Mouse (Mus musculus) spleen, embryonic (tissue): ENCODE results near the gene Cklf.
"Not testable (repeated sequence)": the region's sequence is repeated elsewhere in the genome, so short reads cannot be mapped to it uniquely, and the experiment has no call there.

Experiments used
- CTCF ChIA-PET: fragments of 350-600 bp; sonication (Branson Sonifier 250); formaldehyde crosslinking; loops from one replicate; lab custom pipeline; 2022; lab: Charles Lee

Gene Cklf

DNA sequence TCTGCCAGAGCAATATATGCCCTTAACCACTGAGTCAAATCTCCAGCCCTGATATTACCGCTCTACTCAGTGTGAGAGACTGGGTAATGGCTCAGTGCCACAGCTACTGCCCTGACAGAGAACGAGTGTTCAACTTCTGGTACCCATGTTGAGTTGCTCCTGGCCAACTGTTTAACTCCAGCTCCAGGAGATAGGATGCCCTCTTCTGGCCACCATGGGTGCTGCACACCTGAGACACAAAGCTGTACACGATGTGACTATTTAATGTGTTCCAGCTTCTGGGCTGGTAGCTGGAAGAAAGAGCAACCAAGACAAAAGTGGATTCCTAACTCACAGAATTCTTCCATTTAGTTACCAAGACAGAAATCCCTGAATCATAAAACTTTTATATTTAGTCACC lies 2.4 kb downstream of the Cklf start:
- CTCF ChIA-PET = no interaction called here

DNA sequence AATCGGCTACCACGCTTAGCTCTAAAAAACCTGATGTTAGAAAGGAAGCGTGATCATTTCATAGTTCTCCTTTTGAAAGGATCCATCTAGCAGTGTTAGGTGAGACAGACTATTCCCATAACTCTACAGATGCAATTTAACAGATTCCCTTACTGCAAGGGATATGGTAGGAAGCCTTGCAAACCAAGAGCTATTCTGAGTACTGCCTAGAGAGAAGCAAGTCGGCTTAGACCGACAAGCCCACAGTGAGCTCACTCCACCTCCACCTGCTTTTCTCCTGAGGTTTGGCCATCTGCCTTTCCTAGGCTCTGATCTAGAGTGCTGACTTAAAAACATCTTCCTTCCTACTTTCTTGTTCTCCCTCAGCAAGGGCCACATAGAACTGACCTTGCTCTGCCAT lies 11.1 kb downstream of the Cklf start:
- CTCF ChIA-PET = not testable (repeated sequence)

DNA sequence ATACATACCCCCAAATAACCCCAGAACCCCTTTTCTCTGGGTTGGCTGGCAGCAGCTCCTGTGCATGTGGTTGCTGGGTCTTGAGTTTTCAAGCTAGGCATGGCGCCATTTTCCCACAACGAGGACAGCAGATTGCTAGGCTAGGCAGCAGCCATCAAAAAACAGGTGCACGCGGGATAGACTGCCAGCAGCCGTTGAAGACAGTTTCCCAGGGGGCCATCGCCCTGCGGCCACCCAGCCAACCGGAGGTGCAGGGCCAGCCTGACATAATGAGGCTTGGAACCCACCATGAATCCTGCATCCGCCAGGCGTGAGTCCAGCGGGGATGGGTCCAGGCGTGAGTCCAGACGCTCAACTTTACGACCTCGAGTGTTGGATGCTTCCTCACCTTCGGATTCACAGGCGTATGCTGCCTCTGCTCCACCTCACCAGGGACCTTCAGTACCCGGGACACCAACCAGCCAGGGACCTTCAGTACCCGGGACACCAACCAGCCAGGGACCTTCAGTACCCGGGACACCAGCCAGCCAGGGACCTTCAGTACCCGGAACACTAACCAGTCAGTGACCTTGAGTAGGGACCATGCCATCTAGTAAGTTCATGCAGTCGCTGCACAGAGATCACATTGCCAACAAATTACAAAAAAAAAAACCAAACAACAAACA lies 13.7 kb downstream of the Cklf start:
- CTCF ChIA-PET = not testable (repeated sequence)

DNA sequence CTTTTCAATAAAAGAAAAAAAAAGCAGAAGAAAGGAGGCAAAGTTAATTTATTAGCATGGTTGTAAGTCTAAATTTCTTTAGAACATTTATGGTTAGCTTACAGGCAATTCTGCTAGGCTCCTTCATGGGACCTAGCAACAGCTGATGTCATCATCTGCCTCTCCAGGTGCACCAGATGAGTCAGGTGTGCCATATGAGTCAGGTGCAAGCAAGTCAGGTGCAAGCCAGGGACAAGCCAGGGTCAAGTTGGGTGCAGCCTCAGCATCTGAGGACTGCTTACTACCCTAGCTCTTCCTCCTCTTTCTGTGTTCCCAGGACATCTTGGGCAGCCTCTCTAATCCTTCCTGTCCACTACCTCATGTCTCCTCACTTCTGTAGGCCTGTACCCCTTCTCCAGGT lies 17.7 kb downstream of the Cklf start:
- CTCF ChIA-PET = no interaction called here

DNA sequence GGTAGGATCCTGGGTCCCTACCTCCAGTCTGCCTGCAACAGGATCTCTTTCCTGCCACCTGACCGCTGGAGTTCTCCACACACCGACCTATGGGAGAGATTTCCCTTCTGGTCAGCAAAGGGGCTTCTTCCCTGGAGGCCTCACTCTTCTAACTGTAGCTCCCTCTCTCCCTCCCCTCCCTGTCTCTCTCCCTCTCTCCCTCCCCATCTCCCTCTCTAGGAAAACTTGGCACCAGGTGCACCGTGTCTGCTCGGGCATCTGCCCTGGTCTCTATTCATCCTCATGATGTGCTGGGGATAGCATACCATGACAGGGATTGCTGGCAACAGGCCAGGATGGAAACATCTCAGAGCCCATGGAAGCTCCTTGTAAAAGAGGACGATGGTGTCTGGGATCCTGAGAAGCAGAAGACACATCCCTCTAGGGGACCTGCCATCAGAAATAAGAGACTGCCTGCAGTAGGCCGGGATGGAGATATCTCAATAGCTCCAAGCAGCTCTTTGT lies 18.3 kb downstream of the Cklf start:
- CTCF ChIA-PET = no interaction called here

DNA sequence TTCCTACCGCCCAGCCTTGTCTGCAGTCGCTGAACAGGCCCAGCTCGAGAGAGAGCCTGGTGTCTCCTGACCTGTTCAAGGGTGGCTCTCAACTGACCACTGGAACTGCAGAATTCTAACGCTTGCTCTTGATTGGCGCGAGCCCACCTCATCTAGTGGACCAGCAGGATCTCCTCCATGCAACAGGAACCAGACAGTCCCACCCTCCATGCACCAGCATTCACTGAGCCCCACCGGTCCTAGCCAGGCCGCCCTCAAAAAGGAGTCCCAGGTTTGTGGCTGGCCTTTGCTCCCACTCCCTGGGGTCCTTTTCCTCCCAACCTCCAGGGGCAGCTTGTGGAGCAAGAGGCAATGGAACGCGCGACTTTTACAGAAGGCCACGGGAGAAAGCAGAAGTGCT lies 42.4 kb downstream of the Cklf start, which contains the start of gene Cmtm2a:
Gene Cmtm2a, minus strand, starts transcription at position 101 of the 400 bp plus-strand sequence.
- CTCF ChIA-PET = not testable (repeated sequence)

DNA sequence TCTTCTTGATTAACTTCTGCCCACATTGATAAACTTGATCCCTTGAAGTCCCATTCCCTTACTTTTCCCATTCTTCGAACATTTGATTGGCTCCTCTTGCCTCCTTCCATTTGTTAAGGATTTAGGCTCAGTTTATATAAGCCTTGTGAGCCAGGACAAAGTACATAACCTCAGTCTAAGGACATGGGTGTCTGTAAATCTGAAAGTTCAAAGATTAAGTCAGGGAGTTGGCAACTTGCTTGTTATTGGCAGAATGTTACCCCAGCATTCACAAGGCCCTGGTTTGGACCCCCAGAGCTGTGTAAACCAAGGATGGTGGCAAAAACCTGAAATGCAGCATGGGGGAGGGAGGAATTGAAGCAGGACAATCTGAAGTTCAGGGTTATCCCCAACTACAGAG lies 43.7 kb downstream of the Cklf start:
- CTCF ChIA-PET = no interaction called here

DNA sequence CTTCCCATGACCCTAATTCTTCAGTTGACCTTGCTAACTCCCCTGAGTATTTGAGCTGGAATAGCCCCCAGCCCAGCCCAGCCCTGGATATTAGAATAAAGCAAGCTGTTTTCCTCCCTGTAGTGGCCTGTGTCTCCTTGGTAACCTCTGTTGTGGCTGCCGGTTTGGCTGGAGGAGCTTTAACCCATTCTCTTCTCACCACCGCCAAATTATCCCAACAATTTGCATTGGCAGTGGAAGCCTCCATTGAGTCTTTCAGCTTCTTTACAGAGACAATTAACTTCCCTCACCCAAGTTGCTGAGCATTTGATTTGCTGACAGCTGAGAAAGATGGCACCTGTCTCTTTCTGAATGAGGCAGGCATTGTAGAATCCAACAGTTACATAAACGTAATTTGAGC lies 50.9 kb downstream of the Cklf start:
- CTCF ChIA-PET = not testable (repeated sequence)

DNA sequence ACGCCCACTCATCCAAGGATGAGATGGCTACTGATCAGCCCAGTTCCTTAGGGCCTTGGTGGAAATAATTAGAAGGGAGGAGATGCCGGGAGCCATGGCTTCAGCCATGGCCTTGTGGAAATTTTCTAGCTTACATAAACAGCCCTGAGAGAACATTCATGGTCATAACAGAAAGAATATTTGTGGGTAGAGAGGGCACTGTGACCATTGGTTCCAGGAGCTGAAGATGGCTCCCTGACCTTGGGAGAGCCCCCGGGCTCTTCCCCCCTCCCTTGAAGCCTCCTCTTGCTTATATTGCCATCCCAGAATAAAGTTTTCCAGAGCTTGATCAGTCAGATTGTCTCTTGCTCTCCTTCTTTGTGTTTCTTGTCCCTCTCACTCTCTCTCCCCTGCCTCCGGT lies 51.9 kb downstream of the Cklf start:
- CTCF ChIA-PET = not testable (repeated sequence)

DNA sequence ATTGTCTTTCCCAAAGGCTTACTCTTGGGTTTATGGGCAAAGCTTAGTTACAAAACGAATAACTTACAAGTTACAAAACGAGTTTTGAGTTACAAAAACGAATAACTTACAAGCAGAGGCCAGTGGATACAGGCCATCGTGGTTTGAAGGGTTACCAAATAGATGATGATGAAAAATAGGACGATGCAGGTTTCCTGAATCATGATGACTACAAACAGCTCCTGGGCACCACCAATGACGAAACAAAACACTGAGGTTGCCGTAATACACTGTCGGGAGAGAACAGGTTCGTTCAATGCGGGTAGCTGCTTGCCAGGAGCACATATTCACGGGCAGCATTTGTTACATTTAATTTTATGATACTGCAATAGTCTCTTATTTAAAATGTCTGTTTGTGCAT lies 54.3 kb downstream of the Cklf start:
- CTCF ChIA-PET = no interaction called here

DNA sequence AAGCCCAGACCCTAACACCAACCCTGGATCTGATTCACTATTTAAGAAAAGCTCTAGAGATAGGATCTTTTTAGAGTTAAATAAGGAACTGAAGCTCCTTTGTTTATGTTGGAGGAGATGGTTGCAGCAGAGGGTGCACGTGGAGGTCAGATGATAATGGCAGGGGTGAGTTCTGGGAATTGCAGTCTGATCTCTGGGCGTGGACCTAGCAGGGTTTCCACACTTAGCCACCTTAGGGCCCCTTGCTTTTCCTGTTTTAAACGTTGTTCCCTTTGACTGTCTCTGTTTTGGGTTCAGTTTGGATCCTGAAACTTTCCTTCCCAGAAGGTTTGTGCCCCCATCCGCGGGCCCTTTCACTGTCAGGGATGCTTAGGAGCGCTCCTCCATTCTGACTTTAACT lies 57.7 kb downstream of the Cklf start:
- CTCF ChIA-PET = not testable (repeated sequence)

DNA sequence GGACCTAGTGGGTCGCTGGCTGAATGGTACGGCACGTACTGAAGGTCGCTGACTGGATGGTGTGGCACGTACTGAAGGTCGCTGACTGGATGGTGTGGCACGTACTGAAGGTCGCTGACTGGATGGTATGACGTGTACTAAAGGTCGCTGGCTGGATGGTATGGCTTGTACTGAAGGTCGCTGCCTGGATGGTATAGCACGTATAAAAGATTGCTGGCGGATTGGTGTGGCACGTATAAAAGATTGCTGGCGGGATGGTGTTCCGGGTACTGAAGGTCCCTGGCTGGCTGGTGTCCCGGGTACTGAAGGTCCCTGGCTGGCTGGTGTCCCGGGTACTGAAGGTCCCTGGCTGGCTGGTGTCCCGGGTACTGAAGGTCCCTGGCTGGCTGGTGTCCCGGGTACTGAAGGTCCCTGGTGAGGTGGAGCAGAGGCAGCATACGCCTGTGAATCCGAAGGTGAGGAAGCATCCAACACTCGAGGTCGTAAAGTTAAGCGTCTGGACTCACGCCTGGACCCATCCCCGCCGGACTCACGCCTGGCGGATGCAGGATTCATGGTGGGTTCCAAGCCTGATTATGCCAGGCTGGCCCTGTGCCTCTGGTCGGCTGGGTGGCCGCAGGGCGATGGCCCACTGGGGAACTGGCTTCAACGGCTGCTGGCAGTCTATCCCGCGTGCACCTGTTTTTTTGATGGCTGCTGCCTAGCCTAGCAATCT lies 58.9 kb downstream of the Cklf start, which contains the start of the genes Gm45711 and Cmtm1:
Gene Gm45711, minus strand, starts transcription at position 641 of the 715 bp plus-strand sequence.
Gene Cmtm1, minus strand, starts transcription at position 705 of the 715 bp plus-strand sequence.
- CTCF ChIA-PET = interaction anchor here (0.7 kb wide), 1 partner anchor 24 kb away, joined by 3 read pairs; no protein-coding TSS in a partner anchor

DNA sequence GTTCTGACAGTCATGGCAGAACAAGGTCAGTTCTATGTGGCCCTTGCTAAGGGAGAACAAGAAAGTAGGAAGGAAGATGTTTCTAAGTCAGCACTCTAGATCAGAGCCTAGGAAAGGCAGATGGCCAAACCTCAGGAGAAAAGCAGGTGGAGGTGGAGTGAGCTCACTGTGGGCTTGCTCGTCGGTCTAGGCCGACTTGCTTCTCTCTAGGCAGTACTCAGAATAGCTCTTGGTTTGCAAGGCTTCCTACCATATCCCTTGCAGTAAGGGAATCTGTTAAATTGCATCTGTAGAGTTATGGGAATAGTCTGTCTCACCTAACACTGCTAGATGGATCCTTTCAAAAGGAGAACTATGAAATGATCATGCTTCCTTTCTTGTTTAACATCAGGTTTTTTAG lies 61.4 kb downstream of the Cklf start:
- CTCF ChIA-PET = interaction anchor here (0.5 to 0.7 kb wide), 2 partner anchors 145 to 901 kb away, joined by 3 to 7 read pairs; no protein-coding TSS in a partner anchor

DNA sequence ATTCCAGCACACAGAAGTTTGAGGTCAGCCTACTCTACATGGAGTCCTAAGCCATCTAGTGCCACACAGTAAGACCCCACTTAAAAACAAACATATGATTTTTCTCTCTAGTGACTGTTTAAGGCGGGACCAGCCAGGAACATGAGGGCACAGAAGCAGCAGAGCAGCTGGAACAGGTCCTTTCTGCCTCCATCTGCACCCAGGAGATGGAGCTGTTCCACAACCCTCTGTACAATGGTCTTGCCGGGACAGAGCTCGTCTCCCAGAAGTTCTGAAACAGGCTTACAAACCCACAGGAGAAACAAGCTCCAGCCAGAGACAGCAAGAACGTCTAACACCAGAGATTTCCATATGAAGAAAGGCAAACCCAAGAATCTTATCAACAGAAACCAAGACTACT lies 62.6 kb downstream of the Cklf start:
- CTCF ChIA-PET = interaction anchor here (0.7 kb wide), 1 partner anchor 191 kb away, joined by 3 read pairs; no protein-coding TSS in a partner anchor
